In genomic region chr17:15375701-15376493, GRCm38 (mm10) we compare ENCODE assay signal across 8 mouse cellular contexts. TPM values are rescaled to one million over a fixed set of nuclear protein-coding genes. Genes with fewer than 3 reads are reported as not detected.
DNase-seq lines count a peak whose midpoint lies in the region; ATAC-seq lines count a peak whose summit lies in the region.

No protein-coding gene starts in this region.

- peak; percentile 42; the same call in 1 of the 2 replicates for ATAC-seq in cerebellum, adult (ENCODE audit: insufficient number of reproducible peaks, low FRiP score, low TSS enrichment)
- peak; percentile 37 for ATAC-seq in megakaryocyte progenitor cell, adult 5-6 weeks (replicated peaks; ENCODE audit: poor library complexity)

- intact Hi-C loops in left cerebral cortex, postnatal 36 days (cut with DNase I): loop anchor here (5.0 kb wide), 1 partner anchor 169 kb away; no protein-coding TSS in a partner anchor

- no peak for DNase-seq in cerebellum, adult 9-10 months
- peak; percentile 58 to 65 for DNase-seq in cerebellum, postnatal 25 days
- DNase-seq in gastrocnemius, postnatal 25 days: peak; percentile 63
- DNase-seq in induced T-regulatory cell, adult 2 months (ENCODE audit: low read depth): peak; percentile 53
- peak; percentile 60 to 70 for DNase-seq in left cerebral cortex, postnatal 36 days (ENCODE audit: low spot score in 2 of 2)
- DNase-seq in right cerebral cortex, postnatal 25 days: peak; percentile 64

RNA-seq across cellular contexts. Expression of gene Dll1, which starts 0.8 kb away (rescaled TPM):
- total RNA-seq in gastrocnemius, postnatal 25 days (2021): 1 to 10 TPM; 3.4 to 3.8 TPM
- 1 to 10 TPM; 4.8 to 5.3 TPM for total RNA-seq in left cerebral cortex, postnatal 36 days (2021)
- not detected in 2 replicates for total RNA-seq in megakaryocyte progenitor cell, adult 5-6 weeks (2015)
- 0.24 TPM in 1 of 2 replicates, not detected in the other for total RNA-seq in megakaryocyte progenitor cell, adult 5-6 weeks (2017)

RNA-seq across cellular contexts. Expression of gene Fam120b, which starts 20.1 kb away (rescaled TPM):
- 10 to 100 TPM in 1 of 2 experiments, 1 to 10 TPM in 1; 8.6 to 10.3 TPM for total RNA-seq in gastrocnemius, postnatal 25 days (2021)
- 10 to 100 TPM; 36.4 to 47.7 TPM for total RNA-seq in left cerebral cortex, postnatal 36 days (2021)
- 9.7 and 13.1 TPM in 2 replicates for total RNA-seq in megakaryocyte progenitor cell, adult 5-6 weeks (2015)
- 12.2 and 13.4 TPM in 2 replicates for total RNA-seq in megakaryocyte progenitor cell, adult 5-6 weeks (2017)
